Mouse (Mus musculus): Measurements from ENCODE around the gene Relt. TPM values are rescaled to one million over a fixed set of nuclear protein-coding genes. Genes with fewer than 3 reads are reported as not detected.
A peak's percentile ranks its signal among the peaks of the same experiment; 100 is the strongest.
"Not testable (repeated sequence)": the region's sequence is repeated elsewhere in the genome, so short reads cannot be mapped to it uniquely, and the experiment has no call there.

The Relt gene
- polyA plus RNA-seq, 1 experiment from 2014 or later: 1.0 TPM

- 64% methylated on average over 9 of the region's 9 CpGs for WGBS
- Histone ChIP-seq H3K9ac (ENCODE audit: low read depth, low read length) (no peak overlapping the region), H3K27ac (ENCODE audit: low read depth, low read length) (no peak overlapping the region), H3K9me3 (ENCODE audit: control insufficient read depth) (no peaks in the 10 kb centered on the region), H3K4me1 (replicated peaks; ENCODE audit: control insufficient read depth, insufficient read depth, low read length) (no peaks in the 10 kb centered on the region), H3K27me3 (replicated peaks; ENCODE audit: control insufficient read depth, insufficient read depth, low read length) (no peaks in the 10 kb centered on the region), H3K4me3 (ENCODE audit: low read depth, low read length) (no peak overlapping the region), H3K4me2 (replicated peaks; ENCODE audit: low read depth) (no peak overlapping the region), H3K36me3 (ENCODE audit: control insufficient read depth, insufficient read depth) (no peaks in the 10 kb centered on the region; the same call in 1 of the 2 replicates)
- no peak for TF ChIP-seq CTCF (IDR thresholded peaks at IDR 0.05; ENCODE audit: low read depth)
- ATAC-seq: no peak
Observed at GRCm38 (mm10) chr7:100851481-100852356, 11.5 kb downstream of the Relt start.

- no peak for ATAC-seq
- Histone ChIP-seq H3K36me3 (ENCODE audit: control insufficient read depth, insufficient read depth) (no peaks in the 10 kb centered on the region; the same call in 1 of the 2 replicates), H3K9ac (ENCODE audit: low read depth, low read length) (no peak overlapping the region), H3K27ac (ENCODE audit: low read depth, low read length) (no peak overlapping the region), H3K4me1 (replicated peaks; ENCODE audit: control insufficient read depth, insufficient read depth, low read length) (no peaks in the 10 kb centered on the region; the same call in 1 of the 2 replicates), H3K27me3 (replicated peaks; ENCODE audit: control insufficient read depth, insufficient read depth, low read length) (no peaks in the 10 kb centered on the region), H3K9me3 (ENCODE audit: control insufficient read depth) (no peaks in the 10 kb centered on the region), H3K4me3 (ENCODE audit: low read depth, low read length) (no peak overlapping the region), H3K4me2 (replicated peaks; ENCODE audit: low read depth) (no peak overlapping the region)
- WGBS: 98% methylated on average over 2 of the region's 2 CpGs
- TF ChIP-seq CTCF (IDR thresholded peaks at IDR 0.05; ENCODE audit: low read depth): no peak
Observed at GRCm38 (mm10) chr7:100849508-100849907, 13.7 kb downstream of the Relt start.

GRCm38 (mm10) chr7:100848744-100849143, 14.5 kb downstream of the Relt start:
- H3K4me3 ChIP-seq (ENCODE audit: low read depth, low read length): no peak overlapping the region
- H3K4me1 ChIP-seq (replicated peaks; ENCODE audit: control insufficient read depth, insufficient read depth, low read length): no peaks in the 10 kb centered on the region; the same call in 1 of the 2 replicates
- H3K4me2 ChIP-seq (replicated peaks; ENCODE audit: low read depth): no peak overlapping the region
- 33% methylated on average over 6 of the region's 6 CpGs for WGBS
- H3K36me3 ChIP-seq (ENCODE audit: control insufficient read depth, insufficient read depth): no peaks in the 10 kb centered on the region; the same call in 1 of the 2 replicates
- TF ChIP-seq CTCF (IDR thresholded peaks at IDR 0.05; ENCODE audit: low read depth): peak; percentile 81
- no peaks in the 10 kb centered on the region for H3K27me3 ChIP-seq (replicated peaks; ENCODE audit: control insufficient read depth, insufficient read depth, low read length)
- H3K27ac ChIP-seq (ENCODE audit: low read depth, low read length): no peak overlapping the region
- ATAC-seq: no peak
- no peak overlapping the region for H3K9ac ChIP-seq (ENCODE audit: low read depth, low read length)
- no peaks in the 10 kb centered on the region for H3K9me3 ChIP-seq (ENCODE audit: control insufficient read depth)

- no peak for ATAC-seq
- no peaks in the 10 kb centered on the region; the same call in 1 of the 2 replicates for H3K4me1 ChIP-seq (replicated peaks; ENCODE audit: control insufficient read depth, insufficient read depth, low read length)
- H3K4me3 ChIP-seq (ENCODE audit: low read depth, low read length): no peak overlapping the region
- no peak overlapping the region for H3K4me2 ChIP-seq (replicated peaks; ENCODE audit: low read depth)
- H3K9ac ChIP-seq (ENCODE audit: low read depth, low read length): no peak overlapping the region
- WGBS: 96% methylated on average over 6 of the region's 6 CpGs
- H3K36me3 ChIP-seq (ENCODE audit: control insufficient read depth, insufficient read depth): no peaks in the 10 kb centered on the region; the same call in 1 of the 2 replicates
- no peaks in the 10 kb centered on the region for H3K27me3 ChIP-seq (replicated peaks; ENCODE audit: control insufficient read depth, insufficient read depth, low read length)
- TF ChIP-seq CTCF (IDR thresholded peaks at IDR 0.05; ENCODE audit: low read depth): no peak
- H3K9me3 ChIP-seq (ENCODE audit: control insufficient read depth): no peaks in the 10 kb centered on the region
- H3K27ac ChIP-seq (ENCODE audit: low read depth, low read length): no peak overlapping the region
Observed at GRCm38 (mm10) chr7:100847131-100847530, 16.1 kb downstream of the Relt start.

GRCm38 (mm10) chr7:100846033-100846432, 17.2 kb downstream of the Relt start:
- WGBS: 63% methylated on average over 7 of the region's 7 CpGs
- H3K27ac ChIP-seq (ENCODE audit: low read depth, low read length); H3K4me3 ChIP-seq (ENCODE audit: low read depth, low read length); H3K9ac ChIP-seq (ENCODE audit: low read depth, low read length); H3K27me3 ChIP-seq (replicated peaks; ENCODE audit: control insufficient read depth, insufficient read depth, low read length); H3K9me3 ChIP-seq (ENCODE audit: control insufficient read depth); H3K4me2 ChIP-seq (replicated peaks; ENCODE audit: low read depth); H3K36me3 ChIP-seq (ENCODE audit: control insufficient read depth, insufficient read depth); H3K4me1 ChIP-seq (replicated peaks; ENCODE audit: control insufficient read depth, insufficient read depth, low read length): not testable (repeated sequence)
- ATAC-seq: 0 out of 2 replicates have a peak, but pooled peaks have one; percentile 4

GRCm38 (mm10) chr7:100845412-100845811, 17.8 kb downstream of the Relt start:
- Histone ChIP-seq H3K9me3 (ENCODE audit: control insufficient read depth) (no peaks in the 10 kb centered on the region), H3K4me3 (ENCODE audit: low read depth, low read length) (no peak overlapping the region), H3K9ac (ENCODE audit: low read depth, low read length) (no peak overlapping the region), H3K27me3 (replicated peaks; ENCODE audit: control insufficient read depth, insufficient read depth, low read length) (no peaks in the 10 kb centered on the region), H3K27ac (ENCODE audit: low read depth, low read length) (peak overlapping the region; percentile 50; the same call in 1 of the 2 replicates), H3K4me1 (replicated peaks; ENCODE audit: control insufficient read depth, insufficient read depth, low read length) (no peaks in the 10 kb centered on the region; the same call in 1 of the 2 replicates), H3K4me2 (replicated peaks; ENCODE audit: low read depth) (no peak overlapping the region), H3K36me3 (ENCODE audit: control insufficient read depth, insufficient read depth) (no peaks in the 10 kb centered on the region; the same call in 1 of the 2 replicates)
- TF ChIP-seq CTCF (IDR thresholded peaks at IDR 0.05; ENCODE audit: low read depth): no peak
- 3% methylated on average over 1 of the region's 1 CpGs for WGBS
- peak; percentile 83 for ATAC-seq

Measured in intestine, postnatal 0 days (tissue).